16 mouse cellular contexts compared by ENCODE assay signal in genomic region chr8:110416931-110417330, GRCm38 (mm10).
DNase-seq lines count a peak whose midpoint lies in the region; ATAC-seq lines count a peak whose summit lies in the region.
"Had no signal": no experiment of that assay in that cellular context is flagged by ENCODE, and none has a peak within 500 bp of the region (broad histone marks: within the 10 kb centered on the region; RNA-seq: fewer than 3 reads in every experiment).

No protein-coding gene starts in this region.

- WGBS in heart, embryonic 11.5 days (ENCODE audit: insufficient replicate concordance) = 78% methylated on average over 3 of the region's 3 CpGs

- H3K4me3 ChIP-seq in heart, embryonic 11.5 days (ENCODE audit: low read depth, low read length) = no peak overlapping the region
- H3K4me3 ChIP-seq: embryonic facial prominence, embryonic 10.5 days; embryonic facial prominence, embryonic 12.5 days; forebrain, embryonic 13.5 days; forebrain, embryonic 15.5 days had no signal

- H3K9ac ChIP-seq in heart, embryonic 11.5 days (ENCODE audit: low read depth, low read length) = no peak overlapping the region
- H3K9ac ChIP-seq: embryonic facial prominence, embryonic 12.5 days; forebrain, embryonic 13.5 days; forebrain, embryonic 15.5 days; forebrain, postnatal 0 days had no signal

- no peaks in the 10 kb centered on the region for H3K9me3 ChIP-seq in heart, embryonic 11.5 days (replicated peaks; ENCODE audit: control insufficient read depth, low read length)
- H3K9me3 ChIP-seq: embryonic facial prominence, embryonic 10.5 days; embryonic facial prominence, embryonic 12.5 days; forebrain, embryonic 13.5 days; forebrain, embryonic 15.5 days had no signal

- no peaks in the 10 kb centered on the region for H3K27me3 ChIP-seq in heart, embryonic 11.5 days (ENCODE audit: control insufficient read depth, insufficient read depth, low read length)
- H3K27me3 ChIP-seq: embryonic facial prominence, embryonic 12.5 days; forebrain, embryonic 13.5 days; forebrain, embryonic 15.5 days had no signal

- ATAC-seq in heart, embryonic 11.5 days (replicated peaks; ENCODE audit: insufficient number of reproducible peaks, low FRiP score, low TSS enrichment) = no peak
- ATAC-seq: forebrain, embryonic 13.5 days; forebrain, embryonic 15.5 days; forebrain, postnatal 0 days had no signal

- no peaks in the 10 kb centered on the region for H3K4me1 ChIP-seq in heart, embryonic 11.5 days (ENCODE audit: control insufficient read depth, insufficient read depth, low read length)
- H3K4me1 ChIP-seq: embryonic facial prominence, embryonic 12.5 days; forebrain, embryonic 15.5 days had no signal

- H3K4me2 ChIP-seq in heart, embryonic 11.5 days = no peak overlapping the region
- H3K4me2 ChIP-seq: embryonic facial prominence, embryonic 12.5 days; forebrain, embryonic 13.5 days; forebrain, embryonic 15.5 days had no signal

- H3K27ac ChIP-seq in heart, embryonic 11.5 days (ENCODE audit: low read depth, low read length) = no peak overlapping the region
- H3K27ac ChIP-seq: embryonic facial prominence, embryonic 10.5 days; embryonic facial prominence, embryonic 12.5 days; forebrain, embryonic 13.5 days; forebrain, embryonic 15.5 days had no signal

- H3K36me3 ChIP-seq in heart, embryonic 11.5 days (ENCODE audit: control insufficient read depth, insufficient read depth, low read length) = no peaks in the 10 kb centered on the region
- H3K36me3 ChIP-seq: embryonic facial prominence, embryonic 10.5 days; embryonic facial prominence, embryonic 12.5 days; forebrain, embryonic 15.5 days had no signal

- DNase-seq in cerebellum, adult 8-10 months = peak; percentile 6
- no peak for DNase-seq in cerebellum, adult 9-11 months
- DNase-seq in cerebellum, postnatal 10 days = peak; percentile 58 to 63
- DNase-seq in cerebellum, adult 11-12 months = no peak
- DNase-seq in heart, adult 11 months = peak; percentile 54
- DNase-seq in cerebellum, postnatal 25 days = peak; percentile 18 to 46
- no peak for DNase-seq in embryo, embryonic 10.5 days (ENCODE audit: low spot score)
- DNase-seq: adrenal gland, adult 2 months; adrenal gland, postnatal 10 days; adrenal gland, postnatal 25 days; forebrain, postnatal 0 days had no signal

Comparison
In these comparisons a context has a peak if more than half of its experiments do, and no peak if none do; other contexts are left out.
1. DNase-seq: peak in cerebellum, adult 8-10 months (single experiment), cerebellum, postnatal 10 days (2 of 2), heart, adult 11 months (single experiment) and cerebellum, postnatal 25 days (2 of 2); none in cerebellum, adult 9-11 months (single experiment), cerebellum, adult 11-12 months (single experiment) and embryo, embryonic 10.5 days (single experiment).